Mouse (Mus musculus): ENCODE data around the gene Phyhipl. TPM values are rescaled to one million over a fixed set of nuclear protein-coding genes. Genes with fewer than 3 reads are reported as not detected.

Gene Phyhipl
- total RNA-seq (2021), result 100 to 1,000 TPM; 209 to 221 TPM

DNA sequence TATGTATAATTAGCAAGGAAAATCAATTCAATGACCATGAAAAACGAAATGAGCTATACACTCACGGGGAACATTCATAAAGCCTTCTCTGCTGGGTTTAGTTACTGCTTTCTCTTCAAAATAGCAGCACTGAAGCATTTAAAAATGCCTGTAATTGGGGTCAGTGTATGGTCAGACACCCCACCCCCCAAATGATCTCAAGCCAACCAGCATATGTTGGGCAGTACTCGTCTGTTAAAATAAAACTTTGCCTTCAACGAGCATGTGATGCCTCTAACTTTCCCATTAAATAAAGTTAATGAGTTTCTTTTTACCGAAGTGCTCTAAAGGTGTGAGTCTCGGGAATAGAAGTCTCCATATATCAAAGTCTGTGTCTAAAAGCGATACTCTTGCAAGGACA is at the start of gene Phyhipl:
TSS of gene Phyhipl (minus strand) at position 138 of the 400 bp plus-strand sequence.
- intact Hi-C loops (cut with DNase I), result no loop called here
- DNase-seq (ENCODE audit: extremely low spot score in 1 of 2, low spot score in 2 of 2), result no peak

DNA sequence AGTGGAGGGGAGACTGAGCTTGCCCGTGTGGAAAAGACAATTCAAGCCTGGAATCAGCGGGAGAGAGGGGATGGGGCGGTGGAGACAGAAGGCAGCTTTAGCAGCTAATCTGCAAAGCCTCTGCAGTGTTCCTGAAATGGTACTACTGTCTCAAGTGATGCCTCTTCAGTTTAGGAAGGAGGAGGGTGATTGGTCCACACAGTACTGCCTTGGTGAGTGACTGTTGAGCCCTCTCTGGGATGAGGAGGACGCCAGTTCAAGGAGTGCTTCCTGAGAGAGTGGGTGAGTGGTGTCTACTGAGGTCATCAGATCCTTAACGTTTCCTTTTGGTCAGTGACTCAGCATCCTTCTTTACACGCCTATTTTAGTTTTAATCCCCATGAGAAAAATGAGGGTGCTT is 47.4 kb upstream of the Phyhipl start:
- no peak for DNase-seq (ENCODE audit: extremely low spot score in 1 of 2, low spot score in 2 of 2)
- intact Hi-C loops (cut with DNase I), result no loop called here

DNA sequence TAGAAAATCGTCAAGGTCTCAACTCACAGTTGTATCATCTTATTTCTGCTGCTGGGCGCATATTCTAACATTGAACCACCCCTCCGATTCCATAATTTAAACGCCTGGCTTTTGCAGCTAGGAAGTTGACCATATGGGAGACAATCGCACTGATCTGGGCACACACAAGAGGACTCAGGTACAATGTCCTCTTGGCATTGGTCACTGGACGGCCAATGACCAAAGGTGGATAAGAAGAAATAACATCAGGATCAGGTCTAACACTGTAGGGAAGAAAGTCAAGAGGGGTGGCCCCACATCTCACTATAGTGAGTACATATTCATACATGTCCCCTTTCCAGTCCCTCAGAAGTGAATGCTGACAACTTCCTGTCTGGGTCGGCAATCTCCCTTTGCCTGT is 43.8 kb upstream of the Phyhipl start:
- intact Hi-C loops (cut with DNase I), result no loop called here
- no peak for DNase-seq (ENCODE audit: extremely low spot score in 1 of 2, low spot score in 2 of 2)

DNA sequence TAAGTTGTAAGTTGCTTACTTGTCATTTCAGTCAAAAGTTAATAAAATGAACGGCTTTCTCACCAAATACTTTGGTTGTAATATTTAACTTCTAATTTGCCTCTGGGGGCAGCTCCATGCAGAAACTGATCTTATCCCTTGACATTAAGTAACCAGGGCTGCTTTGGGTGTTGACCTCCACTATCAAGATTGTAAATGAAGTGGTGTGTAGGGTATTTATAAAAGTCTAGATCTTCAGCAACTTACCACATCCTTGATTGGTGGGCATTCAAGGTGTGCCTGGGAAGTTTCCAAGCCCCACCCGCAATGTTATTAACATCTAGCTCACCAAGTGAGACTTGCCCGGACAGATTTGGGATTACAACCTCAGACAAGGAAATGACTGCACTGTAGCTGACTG is 42.2 kb upstream of the Phyhipl start:
- intact Hi-C loops (cut with DNase I), result no loop called here
- DNase-seq (ENCODE audit: extremely low spot score in 1 of 2, low spot score in 2 of 2), result no peak

DNA sequence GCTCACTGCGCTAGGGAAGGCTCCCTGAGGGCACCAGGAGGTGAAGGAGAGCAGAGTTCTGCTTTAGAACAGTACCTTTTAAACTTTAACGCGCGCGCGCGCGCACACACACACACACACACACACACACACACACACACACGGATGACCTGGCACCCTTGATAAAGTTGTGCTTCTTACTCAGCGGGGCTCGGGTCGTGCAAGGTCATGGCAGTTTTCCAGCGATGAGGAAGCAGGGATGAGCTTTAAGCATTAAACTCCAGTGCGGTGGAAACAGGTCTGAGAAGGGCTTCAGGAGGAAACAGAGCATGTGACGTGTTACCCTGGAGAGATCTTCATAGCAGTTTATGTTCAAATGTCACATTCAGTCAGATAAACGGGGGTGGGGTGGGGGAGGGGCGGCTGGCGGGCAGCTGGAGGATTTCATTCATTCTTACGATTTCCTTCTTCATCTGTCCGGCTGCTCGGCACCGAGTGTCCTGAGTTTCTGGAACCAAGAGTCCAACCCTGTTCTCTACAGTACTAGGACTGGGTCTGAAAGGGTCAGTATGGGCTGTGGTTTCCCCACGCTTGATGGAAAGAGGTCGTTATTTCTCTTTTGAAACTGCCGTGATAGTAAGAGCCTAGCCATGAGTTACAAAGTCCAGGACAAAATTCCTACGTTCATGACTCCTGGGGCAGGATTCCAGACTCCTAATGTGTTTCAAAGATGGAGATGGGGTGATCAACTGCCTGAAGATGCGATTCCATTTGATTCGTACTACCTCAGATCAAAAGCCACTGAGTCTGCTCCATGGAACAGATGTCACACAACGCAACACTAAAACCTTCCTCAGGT is 41.2 kb upstream of the Phyhipl start:
- intact Hi-C loops (cut with DNase I), result no loop called here
- DNase-seq (ENCODE audit: extremely low spot score in 1 of 2, low spot score in 2 of 2), result no peak

DNA sequence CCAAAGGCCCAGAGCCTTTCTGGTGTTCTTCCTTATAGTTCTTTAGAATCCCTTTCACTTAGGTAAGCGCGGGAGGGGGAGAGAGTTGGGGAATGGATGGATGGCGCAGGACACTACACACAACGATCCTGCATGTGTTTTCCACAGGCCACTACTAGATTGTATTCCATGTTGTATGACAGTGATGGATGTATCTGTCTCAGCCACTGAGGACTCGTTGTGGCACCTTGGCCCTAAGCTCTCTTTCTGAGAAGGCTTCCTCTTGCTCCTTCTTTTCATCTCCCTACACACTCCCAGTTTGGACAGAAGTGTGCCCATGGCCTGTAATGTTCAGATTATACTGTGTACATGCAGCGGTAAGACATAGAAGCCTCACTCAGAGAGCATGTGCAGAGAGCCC is 33.6 kb upstream of the Phyhipl start:
- no peak for DNase-seq (ENCODE audit: extremely low spot score in 1 of 2, low spot score in 2 of 2)
- intact Hi-C loops (cut with DNase I), result no loop called here

DNA sequence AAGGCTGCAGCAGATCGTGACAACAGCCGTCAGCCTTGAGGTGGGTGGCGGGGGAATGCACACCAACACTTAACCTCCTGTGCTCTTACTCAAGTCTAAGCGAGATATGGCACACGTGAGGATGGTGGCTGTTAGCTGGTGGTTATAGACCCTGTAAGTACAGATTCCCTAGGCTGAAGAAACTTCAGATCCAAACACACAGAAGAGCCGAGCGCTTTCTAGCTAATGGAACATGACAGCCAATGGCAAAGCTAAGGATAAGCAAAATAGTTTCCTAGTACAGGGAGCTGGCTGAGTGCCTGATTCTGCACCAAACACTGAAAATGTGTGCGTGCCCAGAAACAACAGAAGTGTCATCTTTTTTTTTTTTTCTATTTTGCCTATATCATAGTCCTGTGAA is 33.1 kb upstream of the Phyhipl start:
- no peak for DNase-seq (ENCODE audit: extremely low spot score in 1 of 2, low spot score in 2 of 2)
- intact Hi-C loops (cut with DNase I), result no loop called here

DNA sequence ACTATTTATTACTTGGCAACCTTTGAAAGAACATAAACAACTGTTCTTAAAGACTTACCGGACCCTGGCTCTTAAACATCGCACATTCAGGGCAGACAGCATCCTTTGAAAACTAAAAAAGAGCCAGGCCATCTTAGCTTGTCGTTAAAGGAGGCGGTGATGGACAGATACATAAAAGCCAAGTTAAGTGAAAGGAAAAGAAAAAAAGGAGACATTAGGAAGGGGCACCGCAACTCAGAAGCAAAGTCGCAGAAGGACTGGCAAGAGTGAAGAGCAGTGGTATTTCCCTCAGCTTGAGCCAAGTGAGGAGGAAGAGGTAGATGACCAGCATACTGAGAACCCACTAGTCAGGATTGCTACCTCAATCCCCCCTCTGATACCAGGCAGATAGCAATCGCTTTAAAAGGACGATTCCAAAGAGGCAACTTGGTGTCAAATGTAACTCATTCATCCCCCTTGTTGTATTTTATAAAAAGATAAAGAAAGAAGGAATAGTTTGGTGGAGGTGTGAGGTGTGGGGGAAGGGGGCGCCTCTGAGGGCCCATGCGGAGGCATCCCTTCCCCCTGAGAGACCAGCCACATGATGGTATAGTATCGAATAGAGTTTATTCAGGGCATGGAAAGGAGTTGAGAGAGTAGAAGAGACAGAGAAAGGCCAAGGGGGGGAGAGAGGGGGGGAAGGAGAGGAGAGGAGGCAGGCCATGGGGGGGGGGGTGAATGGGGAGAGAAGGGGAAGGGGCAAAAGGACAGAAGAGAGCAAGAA is 31.4 kb upstream of the Phyhipl start:
- DNase-seq (ENCODE audit: extremely low spot score in 1 of 2, low spot score in 2 of 2), result peak in 1 of 2 experiments; percentile 16
- intact Hi-C loops (cut with DNase I), result no loop called here

DNA sequence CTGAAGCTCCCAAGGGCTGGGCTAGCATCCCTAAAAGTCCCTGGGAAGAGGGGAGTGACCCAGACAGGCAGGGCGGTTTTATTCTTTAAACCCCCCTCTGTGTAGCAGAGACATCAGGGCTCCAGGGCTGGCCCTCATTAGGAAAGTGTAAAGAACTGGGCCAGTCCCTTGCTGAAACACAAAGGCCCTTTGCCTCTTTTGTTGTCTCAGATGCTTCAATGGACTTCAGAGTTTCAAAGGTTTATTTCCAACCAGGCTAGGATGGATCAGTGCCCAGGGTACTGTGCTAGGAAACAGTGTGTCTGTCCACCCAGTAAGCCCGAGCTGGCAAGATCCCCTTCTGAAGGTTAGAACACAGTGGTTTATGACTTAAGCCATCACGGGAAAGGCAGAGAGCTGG is 30.7 kb upstream of the Phyhipl start:
- intact Hi-C loops (cut with DNase I), result no loop called here

DNA sequence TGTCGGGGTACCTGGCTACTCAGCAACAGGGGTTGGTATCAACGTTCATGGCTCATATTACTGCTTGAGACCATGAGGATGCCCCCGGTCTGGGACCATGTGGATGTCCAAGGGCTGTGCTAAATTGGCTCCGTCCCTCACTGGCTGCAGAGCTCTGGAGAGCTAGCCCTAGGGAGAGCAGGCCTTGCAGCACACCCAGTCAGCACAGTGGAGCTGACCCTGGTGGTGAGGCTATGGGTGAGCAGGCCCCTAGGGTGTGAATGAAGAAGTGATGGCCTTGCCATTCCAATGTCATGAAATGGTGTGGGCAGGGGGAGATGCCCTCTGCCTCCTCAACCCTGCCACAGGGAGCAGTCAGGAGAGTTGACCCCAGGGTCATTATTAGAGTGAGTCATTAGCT is 27.7 kb upstream of the Phyhipl start:
- intact Hi-C loops (cut with DNase I), result no loop called here
- no peak for DNase-seq (ENCODE audit: extremely low spot score in 1 of 2, low spot score in 2 of 2)

More for the DNA sequence above, 30.7 kb upstream of the Phyhipl start:
- peak; percentile 41 to 59 for DNase-seq (ENCODE audit: extremely low spot score in 1 of 2, low spot score in 2 of 2)

DNA sequence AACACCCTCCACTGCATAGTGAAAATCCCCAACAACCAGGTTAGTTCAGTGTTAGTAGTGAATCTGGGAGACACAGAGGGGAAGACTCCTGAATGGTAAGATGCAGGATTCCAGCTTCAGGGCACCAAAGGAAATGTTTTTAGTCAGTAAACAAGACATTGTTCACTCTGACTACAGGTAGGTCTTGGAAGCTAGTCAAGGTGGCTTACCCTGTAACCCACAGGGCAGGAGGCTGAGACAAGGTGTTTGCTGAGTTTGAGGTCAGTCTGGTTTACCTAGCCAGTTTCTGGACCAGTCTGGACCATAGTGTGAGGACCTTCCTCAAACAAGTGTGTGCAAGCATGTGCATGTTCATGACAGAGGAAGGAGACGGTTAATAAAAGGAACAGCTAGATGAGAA is 22.2 kb upstream of the Phyhipl start:
- DNase-seq (ENCODE audit: extremely low spot score in 1 of 2, low spot score in 2 of 2), result no peak
- intact Hi-C loops (cut with DNase I), result no loop called here

DNA sequence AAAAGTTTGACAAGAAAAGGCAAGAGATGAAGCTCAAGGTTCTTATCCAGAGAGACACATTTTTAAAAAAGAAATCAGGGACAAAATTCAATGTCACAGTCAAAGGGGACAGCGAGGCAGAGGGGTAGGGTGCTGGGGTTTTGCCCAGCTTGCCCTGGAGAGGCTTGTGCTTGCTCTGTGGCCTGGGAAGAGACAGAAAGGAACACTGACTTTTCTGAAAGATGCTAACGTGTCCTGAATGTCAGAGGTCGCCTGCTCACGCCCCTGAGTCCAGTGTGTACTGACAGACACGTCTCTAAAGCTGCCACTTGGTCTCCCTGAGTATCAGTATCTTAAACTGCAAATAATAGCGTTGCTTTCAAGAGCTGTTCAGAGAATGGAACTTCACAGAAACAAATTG is 507 bp upstream of the Phyhipl start:
- DNase-seq (ENCODE audit: extremely low spot score in 1 of 2, low spot score in 2 of 2), result no peak
- intact Hi-C loops (cut with DNase I), result no loop called here

DNA sequence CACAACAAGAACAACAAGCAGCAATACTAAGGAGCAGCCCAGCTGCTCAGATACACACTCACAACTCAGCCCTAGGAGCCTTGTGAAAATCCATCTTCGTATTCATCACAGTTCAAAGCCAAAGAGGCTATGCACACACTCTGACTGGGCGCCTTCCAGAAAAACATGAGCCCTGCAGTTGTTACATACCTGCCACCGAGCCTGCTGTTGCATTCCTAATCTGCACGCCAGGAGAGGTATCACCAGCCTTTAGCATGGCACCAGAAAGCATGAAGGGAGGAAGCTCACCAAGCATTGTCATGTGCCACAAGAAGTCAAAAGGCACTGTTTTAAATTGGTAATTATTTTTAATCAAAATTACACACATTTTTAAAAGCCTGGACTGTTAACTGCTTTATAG is 1.1 kb downstream of the Phyhipl start:
- no peak for DNase-seq (ENCODE audit: extremely low spot score in 1 of 2, low spot score in 2 of 2)
- intact Hi-C loops (cut with DNase I), result no loop called here

DNA sequence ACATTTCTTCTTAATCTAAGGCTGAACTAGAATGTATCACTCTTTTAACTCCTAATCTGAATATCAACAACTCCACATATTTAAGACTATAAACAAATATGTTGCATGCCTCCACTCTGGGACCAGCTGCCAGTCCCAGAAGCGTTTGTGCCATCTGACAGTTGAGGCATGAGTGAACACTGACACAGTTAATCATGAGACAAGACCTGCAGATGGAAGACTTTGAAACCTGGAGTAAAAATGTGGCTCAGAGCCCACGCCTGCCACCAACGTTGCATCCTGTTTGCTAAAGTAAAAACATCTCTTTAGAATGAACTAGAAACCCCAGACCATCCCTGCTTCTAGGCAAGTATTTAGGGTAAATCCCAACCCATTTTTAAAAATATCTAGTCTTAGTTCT is 1.6 kb downstream of the Phyhipl start:
- intact Hi-C loops (cut with DNase I), result no loop called here
- no peak for DNase-seq (ENCODE audit: extremely low spot score in 1 of 2, low spot score in 2 of 2)

DNA sequence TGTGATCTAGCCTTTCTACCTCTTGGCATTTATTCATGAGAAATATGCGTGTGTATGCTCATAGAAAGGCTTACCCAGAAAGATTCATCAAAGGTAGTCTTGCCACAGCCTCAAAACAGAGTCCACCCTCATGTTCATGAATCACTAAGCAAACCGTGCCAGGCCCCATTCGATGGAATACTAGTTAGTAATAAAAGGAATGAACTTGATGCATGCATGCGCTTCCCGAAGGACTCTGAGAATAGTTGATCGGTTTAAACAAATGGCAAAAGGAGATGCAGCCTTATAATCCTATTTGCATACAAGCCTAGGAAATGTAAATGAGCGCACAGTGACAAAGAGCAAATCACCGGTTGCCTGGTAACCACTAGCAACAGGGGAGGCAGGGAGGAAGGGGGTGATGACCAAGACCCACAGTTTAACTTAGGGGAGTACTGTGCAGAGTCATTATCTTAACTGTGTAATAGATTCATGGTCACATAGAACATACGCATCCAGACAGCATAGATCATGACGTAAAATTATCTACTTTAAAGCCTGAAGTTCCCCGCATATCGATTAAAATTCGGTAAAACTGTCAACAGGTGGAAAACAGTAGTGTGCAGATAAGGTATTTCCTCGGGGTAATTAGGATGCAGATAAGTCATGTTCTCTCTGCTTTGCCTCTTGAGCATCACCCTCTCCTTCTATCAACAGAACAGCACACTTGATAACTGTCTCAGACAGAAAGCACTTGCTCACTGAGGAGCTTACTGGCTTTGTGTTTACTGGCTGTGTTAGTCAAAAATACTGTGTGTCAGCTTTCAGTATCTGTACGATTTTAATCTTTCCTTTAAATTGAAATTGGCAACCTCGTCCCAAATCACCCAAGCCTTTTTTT is 3.8 kb downstream of the Phyhipl start:
- intact Hi-C loops (cut with DNase I), result no loop called here
- DNase-seq (ENCODE audit: extremely low spot score in 1 of 2, low spot score in 2 of 2), result no peak

DNA sequence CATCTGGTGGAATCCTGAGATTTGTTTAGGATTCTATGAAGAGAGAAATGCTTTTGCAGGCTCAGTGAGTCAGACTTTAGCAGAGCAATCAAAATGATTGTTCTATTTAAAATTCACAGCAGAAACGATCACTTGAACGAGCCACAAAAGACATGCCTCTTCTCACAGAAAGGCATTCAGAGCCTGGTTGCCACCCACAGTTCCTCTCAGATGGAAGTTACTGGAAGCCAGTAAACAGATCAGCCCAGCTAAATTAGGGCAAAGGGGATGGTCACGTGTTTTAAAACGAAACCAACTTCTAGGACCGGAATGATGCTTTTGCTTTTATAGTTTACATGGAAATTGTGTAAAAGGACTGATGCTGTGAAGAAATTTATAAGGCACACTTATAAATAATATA is 6.9 kb downstream of the Phyhipl start:
- intact Hi-C loops (cut with DNase I), result no loop called here
- peak; percentile 34 to 51 for DNase-seq (ENCODE audit: extremely low spot score in 1 of 2, low spot score in 2 of 2)

DNA sequence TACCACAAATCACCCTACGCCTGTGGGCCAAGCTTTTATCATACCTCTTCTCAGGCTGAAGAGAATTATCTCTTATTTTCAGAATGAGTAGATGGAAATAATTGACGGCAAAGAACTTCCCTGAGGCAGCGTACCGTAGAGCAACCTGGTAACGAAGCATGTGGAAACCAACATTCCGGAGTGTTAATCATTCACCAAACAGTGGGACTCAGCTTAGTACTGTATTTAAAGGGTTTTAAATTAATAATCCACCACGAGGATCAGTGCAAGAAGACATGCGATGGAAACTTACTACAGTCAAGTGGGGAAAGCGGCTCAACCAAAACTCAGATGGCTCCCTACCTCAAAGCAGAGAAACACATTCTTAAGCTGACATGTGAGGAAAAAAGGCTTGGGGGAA is 12.6 kb downstream of the Phyhipl start:
- intact Hi-C loops (cut with DNase I), result no loop called here
- no peak for DNase-seq (ENCODE audit: extremely low spot score in 1 of 2, low spot score in 2 of 2)

DNA sequence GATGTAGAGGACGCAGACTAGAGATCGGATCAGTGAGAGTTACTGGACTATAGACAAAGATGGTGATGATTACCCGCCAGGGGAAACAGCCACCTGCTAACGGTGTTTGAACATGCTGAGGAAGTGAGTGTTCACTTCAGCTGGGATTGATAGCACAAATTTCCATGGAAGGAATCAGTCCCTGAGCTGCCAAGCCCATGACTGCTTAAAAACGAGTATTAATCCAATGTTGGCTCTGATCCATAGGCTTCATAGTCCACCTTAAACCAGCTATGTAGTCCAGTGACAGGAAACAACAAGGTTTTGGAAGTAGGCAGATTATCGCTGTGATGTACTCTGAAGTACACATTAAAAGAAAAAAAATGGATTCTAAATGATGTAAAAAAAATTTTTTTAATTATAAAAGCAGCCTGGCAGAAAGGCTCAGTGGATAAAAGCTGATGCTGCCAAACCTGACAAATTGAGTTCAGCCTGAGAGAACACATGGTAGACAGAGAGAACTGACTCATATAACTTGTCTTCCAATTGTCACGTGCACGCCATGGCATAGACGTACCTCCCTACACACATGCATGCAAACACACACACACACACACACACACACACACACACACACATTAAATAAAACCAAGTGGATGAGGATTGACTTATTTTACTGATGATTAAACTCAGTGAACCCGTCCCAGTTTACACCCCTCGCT is 14.7 kb downstream of the Phyhipl start:
- DNase-seq (ENCODE audit: extremely low spot score in 1 of 2, low spot score in 2 of 2), result no peak

More for the DNA sequence above, 14.7 kb downstream of the Phyhipl start:
- intact Hi-C loops (cut with DNase I), result no loop called here
